Mouse (Mus musculus) cerebellum, adult 2 months (tissue): Measurements from ENCODE around the gene Zfp64. TPM values are rescaled to one million over a fixed set of nuclear protein-coding genes. Genes with fewer than 3 reads are reported as not detected.

Experiments used
- DNase-seq, 2 experiments: peaks; one replicate each; pipeline ENCODE4 v3.0.0; 2021
- H3K27ac ChIP-seq: fragments of 200-500 bp; 2 replicates; pipeline ENCODE4 v1.5.1; 2012; ENCODE audit warnings: low read length, control low read depth, inconsistent platforms; ENCODE audit not compliant: insufficient read depth
- H3K27me3 ChIP-seq: fragments of 200-500 bp; 2 replicates; pipeline ENCODE4 v1.6.1; 2012; ENCODE audit warnings: inconsistent platforms, mild to moderate bottlenecking, low read length, moderate library complexity; ENCODE audit not compliant: control insufficient read depth, insufficient read depth
- H3K4me1 ChIP-seq: fragments of 200-500 bp; 2 replicates; pipeline ENCODE4 v1.6.1; 2011; ENCODE audit warnings: low read length; ENCODE audit not compliant: control insufficient read depth, insufficient read depth
- H3K4me3 ChIP-seq: fragments of 200-500 bp; replicated peaks from 2 replicates; pipeline ENCODE3; 2011; ENCODE audit warnings: mild to moderate bottlenecking, low read depth, low read length, control low read depth; ENCODE audit not compliant: insufficient read depth
- CTCF ChIP-seq: fragments of 200-500 bp; IDR thresholded peaks from 2 replicates; pipeline ENCODE4 v1.5.1; 2011; ENCODE audit warnings: low read depth, mild to moderate bottlenecking, control low read depth, low read length, moderate library complexity, borderline replicate concordance; ENCODE audit not compliant: insufficient read depth
- POLR2A ChIP-seq: fragments of 200-500 bp; IDR thresholded peaks from 2 replicates; pipeline ENCODE4 v1.6.1; 2011; ENCODE audit warnings: low read length, control low read depth, borderline replicate concordance; ENCODE audit not compliant: insufficient read depth
- WGBS: fragments of 180-500 bp; shearing (Covaris S2); methylation state at CpG from one replicate; pipeline ENCODE4 v1.1.7; 2018; 5-methylcytosine and 5-hydroxymethylcytosine counted together
- polyA plus RNA-seq: library from polyadenylated mRNA; depleted of rRNA; stranded (reverse); fragments of >200 nt; gene quantifications from 2 replicates; pipeline ENCODE4 v1.2.3, GENCODE M21; 2012

Zfp64 gene
- polyA plus RNA-seq, 1 experiment: 18.6 TPM

DNA sequence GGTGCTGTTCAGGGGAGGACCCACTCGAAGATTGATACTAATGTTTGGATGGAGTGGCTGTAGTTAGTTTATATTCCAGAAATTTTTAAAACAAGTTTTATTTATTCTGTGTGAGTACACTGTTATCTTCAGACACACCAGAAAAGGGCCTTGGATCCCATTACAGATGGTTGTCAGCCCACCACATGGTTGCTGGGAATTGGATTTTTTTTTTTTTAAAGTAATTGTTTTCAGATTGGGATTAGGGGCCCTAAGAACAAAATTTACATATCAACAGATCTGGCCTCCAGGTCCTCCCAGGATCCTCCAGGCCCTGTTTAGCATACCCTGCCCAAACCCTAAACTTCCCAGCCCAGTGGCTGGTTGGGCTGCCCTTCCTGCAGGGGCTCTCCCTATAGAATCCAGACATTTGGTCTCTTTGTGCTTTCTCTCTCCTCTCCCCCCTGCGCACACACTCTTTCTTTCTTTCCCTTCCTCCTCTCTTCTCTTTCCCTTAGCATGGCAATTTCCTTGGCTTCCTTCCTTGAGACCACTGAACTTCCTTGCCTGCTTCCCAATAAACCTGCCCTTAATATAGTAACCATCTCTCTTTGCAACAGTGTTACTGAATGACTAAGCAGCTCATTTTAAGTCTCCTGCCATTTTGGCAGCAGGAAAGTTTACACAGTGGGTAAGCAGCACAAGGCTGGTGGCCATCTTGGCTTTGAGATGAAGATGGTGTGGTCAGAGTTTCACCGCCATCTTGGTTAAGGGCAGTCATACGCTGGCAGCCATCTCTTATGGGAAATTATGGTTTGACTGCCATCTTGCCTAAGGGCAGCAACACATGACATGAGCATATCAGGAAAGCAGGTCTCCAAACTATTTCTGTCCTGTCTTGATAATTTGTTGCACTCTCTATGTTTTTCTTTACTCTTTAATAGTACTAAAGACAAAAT is 6.6 kb upstream of the Zfp64 start:
- Histone ChIP-seq H3K4me3 (no peak overlapping the region), H3K27me3 (no peaks in the 10 kb centered on the region), H3K27ac (no peak overlapping the region), H3K4me1 (no peaks in the 10 kb centered on the region)
- DNase-seq: no peak
- TF ChIP-seq POLR2A (no peak), CTCF (no peak)
- WGBS: 92% methylated on average over 4 of the region's 4 CpGs

DNA sequence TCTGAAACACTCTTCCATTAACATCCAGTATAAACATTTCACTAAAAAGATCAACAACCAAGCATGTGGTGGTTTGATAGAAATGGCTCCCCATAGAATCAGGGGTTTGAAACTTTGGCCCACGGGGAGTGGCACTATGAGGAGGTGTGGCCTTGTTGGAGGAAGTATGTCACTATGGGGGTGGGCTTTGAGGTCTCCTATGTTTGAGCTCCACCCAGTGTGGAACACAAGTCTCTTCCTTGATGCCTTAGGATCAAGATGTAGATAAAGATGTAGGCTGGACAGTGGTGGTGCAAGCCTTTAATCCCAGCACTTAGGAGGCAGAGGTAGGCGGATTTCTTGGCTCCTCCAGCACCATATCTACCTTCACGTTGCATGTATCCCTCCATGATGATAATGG is 5.4 kb upstream of the Zfp64 start:
- Histone ChIP-seq H3K27ac (no peak overlapping the region), H3K4me3 (no peak overlapping the region), H3K4me1 (no peaks in the 10 kb centered on the region), H3K27me3 (no peaks in the 10 kb centered on the region)
- TF ChIP-seq CTCF: no peak
- TF ChIP-seq POLR2A: no peak
- WGBS: 90% methylated on average over 3 of the region's 3 CpGs
- DNase-seq: no peak

GRCm38 (mm10) chr2:168959339-168959885 is 4.0 kb upstream of the Zfp64 start:
- no peak for DNase-seq
- H3K27ac ChIP-seq: no peak overlapping the region
- 82% methylated on average over 14 of the region's 14 CpGs for WGBS
- H3K4me1 ChIP-seq: no peaks in the 10 kb centered on the region
- no peaks in the 10 kb centered on the region for H3K27me3 ChIP-seq
- TF ChIP-seq POLR2A (no peak), CTCF (no peak)
- no peak overlapping the region for H3K4me3 ChIP-seq

GRCm38 (mm10) chr2:168955850-168956346 is 511 bp upstream of the Zfp64 start:
- TF ChIP-seq CTCF: no peak
- no peak for TF ChIP-seq POLR2A
- no peak for DNase-seq
- H3K27ac ChIP-seq: no peak overlapping the region
- peak overlapping the region; percentile 78 for H3K4me3 ChIP-seq
- 62% methylated on average over 10 of the region's 10 CpGs for WGBS
- H3K4me1 ChIP-seq: 0 out of 2 replicates have a peak, but pooled peaks cover 4% of the 10 kb centered on the region
- no peaks in the 10 kb centered on the region for H3K27me3 ChIP-seq

DNA sequence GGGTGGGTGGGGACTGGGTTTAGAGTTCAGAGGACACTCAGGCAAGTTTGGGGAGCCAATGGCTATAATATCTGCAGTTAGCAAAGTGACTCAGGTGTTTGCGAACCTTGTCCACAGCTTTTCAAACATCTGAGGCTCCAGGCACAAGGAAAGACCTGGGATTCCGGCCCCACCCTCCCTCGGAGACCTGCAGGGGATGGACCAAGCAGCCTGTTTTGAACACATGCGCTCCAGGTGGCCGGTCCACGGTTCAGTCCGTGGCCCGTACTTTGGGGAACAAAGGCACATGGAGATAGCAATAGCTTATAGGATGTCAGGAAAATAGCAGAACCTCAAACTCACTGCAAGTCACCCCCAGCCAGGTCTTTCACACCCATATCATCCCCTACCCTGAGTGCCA is 1.0 kb downstream of the Zfp64 start:
- no peak overlapping the region for H3K27ac ChIP-seq
- no peaks in the 10 kb centered on the region for H3K27me3 ChIP-seq
- DNase-seq: no peak
- TF ChIP-seq POLR2A: no peak
- TF ChIP-seq CTCF: no peak
- peak overlapping the region; percentile 78 for H3K4me3 ChIP-seq
- 6% methylated on average over 8 of the region's 8 CpGs for WGBS
- 0 out of 2 replicates have a peak, but pooled peaks cover 4% of the 10 kb centered on the region for H3K4me1 ChIP-seq

DNA sequence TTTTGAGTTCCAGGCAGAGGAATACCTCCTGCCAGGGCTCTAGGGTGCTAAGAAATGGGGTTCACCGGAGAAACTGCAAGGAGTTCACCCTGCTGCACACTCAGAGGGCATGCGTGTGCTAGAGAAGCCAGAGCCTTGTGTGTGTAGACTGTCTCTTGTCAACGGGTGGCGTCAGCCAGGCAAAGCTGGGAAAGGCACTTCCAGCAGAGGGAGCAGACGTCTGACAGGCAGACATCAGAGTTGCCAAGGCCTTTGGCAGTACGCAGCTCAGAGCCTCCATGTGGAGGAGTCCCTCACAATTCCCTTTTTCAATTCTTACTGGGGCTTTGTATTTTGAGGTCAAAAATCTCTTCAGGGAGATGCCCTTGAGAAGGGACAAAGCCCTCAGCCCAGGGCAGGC is 6.9 kb downstream of the Zfp64 start:
- H3K4me3 ChIP-seq: no peak overlapping the region
- 30% methylated on average over 6 of the region's 6 CpGs for WGBS
- H3K4me1 ChIP-seq: 0 out of 2 replicates have a peak, but pooled peaks cover under 1% of the 10 kb centered on the region
- H3K27me3 ChIP-seq: no peaks in the 10 kb centered on the region
- H3K27ac ChIP-seq: no peak overlapping the region
- TF ChIP-seq CTCF: no peak
- TF ChIP-seq POLR2A: no peak
- DNase-seq: no peak

GRCm38 (mm10) chr2:168947663-168948062 is 7.7 kb downstream of the Zfp64 start:
- no peak for DNase-seq
- 97% methylated on average over 1 of the region's 1 CpGs for WGBS
- no peaks in the 10 kb centered on the region for H3K4me1 ChIP-seq
- H3K4me3 ChIP-seq: no peak overlapping the region
- TF ChIP-seq CTCF: no peak
- TF ChIP-seq POLR2A: no peak
- H3K27ac ChIP-seq: no peak overlapping the region
- no peaks in the 10 kb centered on the region for H3K27me3 ChIP-seq
